Mouse (Mus musculus) midbrain, embryonic 13.5 days (tissue): ENCODE data around the gene Diexf. TPM values are rescaled to one million over a fixed set of nuclear protein-coding genes. Genes with fewer than 3 reads are reported as not detected.

Source experiments
- ATAC-seq: fragments of 200-750 bp; cut with Nextera tagmentation; 2 replicates; pipeline ENCODE4 v1.8.0; 2017; ENCODE audit warnings: mild to moderate bottlenecking, moderate TSS enrichment, moderate library complexity
- H3K27ac ChIP-seq: fragments of 300-500 bp; sonication (generic); 2 replicates; pipeline ENCODE4 v1.5.1; 2015; ENCODE audit warnings: inconsistent platforms, mild to moderate bottlenecking, moderate library complexity
- H3K27me3 ChIP-seq: fragments of 300-500 bp; sonication (generic); 2 replicates; pipeline ENCODE4 v1.6.1; 2015; ENCODE audit warnings: mild to moderate bottlenecking, inconsistent platforms
- H3K36me3 ChIP-seq: fragments of 300-500 bp; sonication (generic); 2 replicates; pipeline ENCODE4 v1.6.1; 2015; ENCODE audit warnings: mild to moderate bottlenecking, inconsistent platforms
- H3K4me1 ChIP-seq: fragments of 300-500 bp; sonication (generic); replicated peaks from 2 replicates; pipeline ENCODE4 v1.6.1; 2015; ENCODE audit warnings: inconsistent platforms
- H3K4me2 ChIP-seq: fragments of 300-500 bp; sonication (generic); replicated peaks from 2 replicates; pipeline ENCODE4 v1.6.1; 2015; ENCODE audit warnings: moderate library complexity, mild to moderate bottlenecking, inconsistent platforms
- H3K4me3 ChIP-seq: fragments of 300-500 bp; sonication (generic); replicated peaks from 2 replicates; pipeline ENCODE4 v1.5.1; 2015; ENCODE audit warnings: mild to moderate bottlenecking, inconsistent platforms
- H3K9ac ChIP-seq: fragments of 300-500 bp; sonication (generic); replicated peaks from 2 replicates; pipeline ENCODE4 v1.6.1; 2015; ENCODE audit warnings: mild to moderate bottlenecking, inconsistent platforms
- H3K9me3 ChIP-seq: fragments of 300-500 bp; sonication (generic); 2 replicates; pipeline ENCODE4 v1.6.1; 2016; ENCODE audit warnings: mild to moderate bottlenecking, inconsistent platforms
- WGBS: fragments of 180-500 bp; shearing (Covaris S2); methylation state at CpG from one replicate; pipeline ENCODE4 v1.1.7; 2015; 5-methylcytosine and 5-hydroxymethylcytosine counted together
- polyA plus RNA-seq: library from polyadenylated mRNA; unstranded; fragments of >200 nt; fragmentation: Nextera tagmentation; extraction: Ambion mirVana; gene quantifications from 2 replicates; pipeline ENCODE4 v1.2.1, GENCODE M21; 2015

Diexf gene
- polyA plus RNA-seq: 8.7 and 10.2 TPM in 2 replicates

DNA sequence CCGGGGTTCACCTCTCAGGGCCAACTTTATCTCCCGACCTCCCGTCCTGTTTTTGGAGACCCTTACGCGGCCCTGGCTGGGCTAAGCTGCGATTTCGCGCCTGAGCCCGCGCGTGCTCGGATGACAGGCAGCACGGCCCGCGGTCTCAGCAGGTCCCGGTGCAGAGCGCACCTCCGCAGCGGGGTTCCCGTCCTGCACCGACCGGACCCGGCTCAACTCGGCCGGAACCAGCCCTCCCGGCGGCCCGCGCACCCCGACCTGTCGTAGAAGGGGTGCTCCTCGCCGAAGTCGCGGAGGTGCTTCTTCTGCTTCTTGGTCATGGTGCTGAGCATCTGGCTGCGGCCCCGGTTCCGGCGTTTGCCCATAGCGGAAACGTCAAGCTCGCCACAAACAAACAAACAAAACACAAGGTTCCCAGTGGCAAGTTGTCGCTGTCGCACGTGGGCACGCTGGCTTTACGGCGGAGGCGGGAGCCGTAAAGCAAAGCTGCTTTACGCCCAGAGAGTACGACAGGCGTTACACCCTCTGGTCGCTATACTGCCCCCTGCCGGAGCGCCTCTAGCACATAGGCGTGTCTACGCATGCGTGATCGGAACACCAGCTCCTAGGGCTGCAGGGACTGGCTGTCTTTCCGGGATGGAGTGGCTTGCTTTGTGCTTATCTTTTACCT is at the start of gene Diexf:
TSS of gene Diexf (minus strand) at position 487 of the 670 bp plus-strand sequence.
- peak within 1 kb of the TSS; percentile 99 for H3K4me3 ChIP-seq
- H3K36me3 ChIP-seq: peaks cover 20% of the 10 kb centered on the region
- ATAC-seq: peak; percentile 95
- WGBS: under 1% methylated on average over 61 of the region's 61 CpGs
- no peaks in the 10 kb centered on the region for H3K27me3 ChIP-seq
- H3K4me1 ChIP-seq: peaks cover 15% of the 10 kb centered on the region
- peak within 1 kb of the TSS; percentile 78 for H3K27ac ChIP-seq
- no peaks in the 10 kb centered on the region for H3K9me3 ChIP-seq
- peak within 1 kb of the TSS; percentile 66 for H3K4me2 ChIP-seq
- peak within 1 kb of the TSS; percentile 88 for H3K9ac ChIP-seq

DNA sequence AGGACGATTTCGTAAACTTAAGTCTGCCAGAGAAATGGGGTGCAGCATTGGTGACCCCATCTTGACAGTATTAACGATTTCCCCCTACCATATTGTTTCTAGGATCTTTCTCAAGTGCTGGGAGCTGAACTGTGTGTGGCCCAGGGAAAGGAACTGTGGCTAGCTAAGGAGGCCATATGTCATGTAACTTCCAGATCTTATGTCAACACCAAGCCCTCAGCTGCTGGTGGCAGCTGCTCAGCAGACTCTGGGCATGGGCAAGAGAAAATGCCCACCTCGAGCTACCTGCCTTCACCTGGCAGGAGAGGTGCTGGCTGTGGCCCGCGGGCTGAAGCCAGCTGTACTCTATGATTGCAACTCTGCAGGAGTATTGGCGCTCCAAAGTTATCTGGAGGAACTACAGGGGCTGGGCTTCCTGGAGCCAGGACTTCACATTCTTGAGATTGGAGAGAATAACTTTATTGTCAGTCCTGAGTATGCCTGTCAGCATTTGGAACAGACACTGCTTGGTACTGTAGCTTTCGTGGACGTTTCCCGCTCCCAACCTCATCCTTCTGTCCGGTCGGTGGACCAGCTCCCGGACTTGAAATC is 44.2 kb upstream of the Diexf start:
- Histone ChIP-seq H3K4me3 (peak overlapping the region; percentile 83), H3K36me3 (no peaks in the 10 kb centered on the region), H3K9ac (peak overlapping the region; percentile 78), H3K9me3 (no peaks in the 10 kb centered on the region), H3K27ac (no peak overlapping the region; the same call in 1 of the 2 replicates), H3K27me3 (no peaks in the 10 kb centered on the region), H3K4me2 (peak overlapping the region; percentile 66), H3K4me1 (peaks cover 45% of the 10 kb centered on the region)
- 94% methylated on average over 13 of the region's 13 CpGs for WGBS
- ATAC-seq: no peak

DNA sequence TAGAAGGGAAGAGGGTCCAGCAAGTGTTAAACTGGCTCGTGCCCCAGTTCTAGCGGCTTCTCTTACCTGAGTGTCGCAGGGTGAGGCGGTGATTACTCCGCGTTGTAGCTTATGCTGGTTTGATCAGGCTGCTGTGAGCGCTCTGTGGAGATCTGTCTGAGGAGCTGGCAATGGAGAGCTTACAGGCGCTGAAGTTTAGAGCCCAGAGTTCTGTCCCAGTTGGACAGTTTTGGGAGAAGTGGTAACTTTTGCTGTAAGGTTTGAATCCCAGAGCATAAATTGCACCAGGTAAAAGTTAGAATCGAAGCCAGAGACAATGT is 43.7 kb upstream of the Diexf start:
- peak overlapping the region; percentile 66 for H3K4me2 ChIP-seq
- 23% methylated on average over 9 of the region's 9 CpGs for WGBS
- no peaks in the 10 kb centered on the region for H3K9me3 ChIP-seq
- ATAC-seq: no peak
- H3K4me1 ChIP-seq: peaks cover 45% of the 10 kb centered on the region
- peak overlapping the region; percentile 78 for H3K9ac ChIP-seq
- H3K27ac ChIP-seq: peak overlapping the region; percentile 83
- no peaks in the 10 kb centered on the region for H3K27me3 ChIP-seq
- no peaks in the 10 kb centered on the region for H3K36me3 ChIP-seq
- H3K4me3 ChIP-seq: peak overlapping the region; percentile 83

DNA sequence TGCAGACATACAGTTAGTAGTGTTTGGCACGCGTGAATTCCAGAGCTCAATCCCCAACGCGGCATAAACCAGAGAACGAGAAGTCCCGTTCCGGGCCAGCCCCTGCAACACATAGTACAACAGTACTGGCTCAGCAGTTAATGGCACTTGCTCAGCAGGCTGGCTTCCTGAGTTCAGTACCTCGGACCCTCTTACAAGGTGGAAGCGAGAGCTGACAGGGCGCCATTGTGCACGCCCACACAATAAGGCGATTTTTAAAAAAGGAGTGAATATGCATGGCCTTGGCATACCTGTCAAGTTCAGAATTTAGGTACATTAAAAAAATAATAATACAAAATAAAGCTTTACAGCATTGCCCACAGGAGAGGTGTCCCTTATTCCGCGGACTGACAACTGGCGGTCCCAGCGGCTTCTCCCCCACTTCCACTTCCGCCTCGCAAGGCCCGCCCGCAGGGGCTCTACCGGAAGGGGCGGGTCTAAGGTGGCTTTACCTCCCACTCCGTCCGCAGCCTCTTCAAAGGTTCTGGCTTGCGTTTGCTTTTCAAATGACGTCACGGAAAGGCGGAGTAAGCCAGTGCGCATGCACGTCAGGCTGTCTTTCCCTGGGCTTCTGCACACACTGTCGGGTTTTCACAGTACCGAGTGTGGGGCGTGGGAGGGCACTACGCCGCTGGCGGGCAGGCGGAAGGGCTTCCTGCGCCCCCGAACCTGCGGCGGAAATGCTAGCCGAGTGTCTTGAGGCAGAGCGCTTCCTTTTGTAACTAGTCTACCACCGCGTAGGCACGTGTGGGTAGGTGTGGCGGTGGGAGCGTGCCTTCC is 43.1 kb upstream of the Diexf start:
- Histone ChIP-seq H3K4me2 (peak overlapping the region; percentile 66), H3K27me3 (no peaks in the 10 kb centered on the region), H3K4me3 (peak overlapping the region; percentile 83), H3K9me3 (no peaks in the 10 kb centered on the region), H3K9ac (peak overlapping the region; percentile 87), H3K4me1 (peaks cover 45% of the 10 kb centered on the region), H3K36me3 (no peaks in the 10 kb centered on the region), H3K27ac (peak overlapping the region; percentile 83)
- 2% methylated on average over 48 of the region's 48 CpGs for WGBS
- peak; percentile 99 for ATAC-seq

DNA sequence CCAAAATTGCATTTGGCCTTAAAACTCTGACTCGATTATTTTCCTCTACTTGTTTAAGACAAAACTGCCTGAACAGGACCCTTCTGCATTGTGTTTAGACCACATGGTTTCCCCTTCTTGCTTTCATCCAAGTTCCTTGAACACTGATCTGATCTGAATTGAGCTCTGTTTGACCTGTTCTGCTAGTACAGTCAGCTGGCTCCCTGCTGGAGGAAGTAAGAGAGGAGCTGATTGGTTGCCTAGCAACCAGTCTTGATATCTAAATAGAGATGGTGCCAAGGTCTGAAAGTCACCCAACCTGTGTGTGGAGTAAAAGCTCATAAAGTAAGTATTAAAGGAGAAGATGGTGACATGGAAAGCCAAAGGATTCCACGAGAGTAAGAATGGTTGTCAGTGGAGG is 39.8 kb upstream of the Diexf start:
- WGBS: 74% methylated on average over 2 of the region's 2 CpGs
- ATAC-seq: no peak
- Histone ChIP-seq H3K27ac (no peak overlapping the region), H3K4me1 (peaks cover 31% of the 10 kb centered on the region), H3K4me2 (no peak overlapping the region), H3K36me3 (no peaks in the 10 kb centered on the region), H3K4me3 (no peak overlapping the region), H3K9ac (no peak overlapping the region), H3K9me3 (no peaks in the 10 kb centered on the region), H3K27me3 (no peaks in the 10 kb centered on the region)

DNA sequence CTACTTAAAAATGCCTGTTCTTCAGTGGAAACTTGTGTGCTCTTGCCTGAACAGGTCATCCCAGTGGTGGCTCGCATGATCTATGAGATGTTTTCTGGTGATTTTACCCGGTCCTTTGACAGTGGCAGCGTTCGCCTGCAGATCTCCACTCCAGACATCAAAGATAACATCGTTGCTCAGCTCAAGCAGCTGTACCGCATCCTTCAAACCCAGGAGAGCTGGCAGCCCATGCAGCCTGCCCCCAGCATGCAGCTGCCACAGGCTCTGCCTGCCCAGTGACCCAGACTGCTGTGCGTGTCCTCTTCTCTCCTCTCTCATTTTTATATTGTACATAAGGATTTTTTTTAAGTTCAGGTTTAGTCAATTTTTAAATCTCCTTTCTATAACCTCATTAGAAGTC is 39.2 kb upstream of the Diexf start:
- no peak for ATAC-seq
- H3K27ac ChIP-seq: no peak overlapping the region
- WGBS: 92% methylated on average over 7 of the region's 7 CpGs

DNA sequence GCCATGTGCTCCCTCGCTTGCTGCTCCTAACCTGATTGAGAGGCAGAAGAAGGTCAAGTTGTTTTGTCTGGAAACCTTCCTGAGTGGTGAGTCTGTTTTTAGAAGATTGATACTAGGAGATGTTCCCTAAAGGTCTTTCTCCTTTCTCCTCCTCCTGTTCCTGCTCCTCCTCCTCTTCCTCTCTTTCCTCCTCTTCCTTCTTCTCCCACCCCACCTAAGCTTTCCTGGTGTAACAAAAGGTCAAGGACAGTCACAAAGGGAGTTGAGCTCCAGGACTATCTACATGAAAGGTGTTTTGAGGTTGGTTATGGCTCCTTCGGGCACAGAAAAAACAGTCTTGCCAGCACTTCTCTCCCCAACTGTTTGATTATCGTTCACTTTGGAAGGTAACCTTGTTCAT is 37.7 kb upstream of the Diexf start, which contains the start of gene A130010J15Rik:
TSS of gene A130010J15Rik (plus strand) at position 301 of the 400 bp plus-strand sequence.
- no peaks in the 10 kb centered on the region for H3K36me3 ChIP-seq
- no peak within 1 kb of the TSS for H3K4me2 ChIP-seq
- no peaks in the 10 kb centered on the region for H3K9me3 ChIP-seq
- WGBS: 91% methylated on average over 3 of the region's 3 CpGs
- no peaks in the 10 kb centered on the region for H3K27me3 ChIP-seq
- H3K4me3 ChIP-seq: no peak within 1 kb of the TSS
- no peak within 1 kb of the TSS for H3K9ac ChIP-seq
- peaks cover 19% of the 10 kb centered on the region for H3K4me1 ChIP-seq
- ATAC-seq: no peak
- H3K27ac ChIP-seq: no peak within 1 kb of the TSS

More for the DNA sequence above, 39.2 kb upstream of the Diexf start:
- Histone ChIP-seq H3K4me1 (peaks cover 24% of the 10 kb centered on the region), H3K36me3 (no peaks in the 10 kb centered on the region), H3K9ac (no peak overlapping the region), H3K4me2 (no peak overlapping the region), H3K9me3 (no peaks in the 10 kb centered on the region), H3K4me3 (no peak overlapping the region), H3K27me3 (no peaks in the 10 kb centered on the region)

DNA sequence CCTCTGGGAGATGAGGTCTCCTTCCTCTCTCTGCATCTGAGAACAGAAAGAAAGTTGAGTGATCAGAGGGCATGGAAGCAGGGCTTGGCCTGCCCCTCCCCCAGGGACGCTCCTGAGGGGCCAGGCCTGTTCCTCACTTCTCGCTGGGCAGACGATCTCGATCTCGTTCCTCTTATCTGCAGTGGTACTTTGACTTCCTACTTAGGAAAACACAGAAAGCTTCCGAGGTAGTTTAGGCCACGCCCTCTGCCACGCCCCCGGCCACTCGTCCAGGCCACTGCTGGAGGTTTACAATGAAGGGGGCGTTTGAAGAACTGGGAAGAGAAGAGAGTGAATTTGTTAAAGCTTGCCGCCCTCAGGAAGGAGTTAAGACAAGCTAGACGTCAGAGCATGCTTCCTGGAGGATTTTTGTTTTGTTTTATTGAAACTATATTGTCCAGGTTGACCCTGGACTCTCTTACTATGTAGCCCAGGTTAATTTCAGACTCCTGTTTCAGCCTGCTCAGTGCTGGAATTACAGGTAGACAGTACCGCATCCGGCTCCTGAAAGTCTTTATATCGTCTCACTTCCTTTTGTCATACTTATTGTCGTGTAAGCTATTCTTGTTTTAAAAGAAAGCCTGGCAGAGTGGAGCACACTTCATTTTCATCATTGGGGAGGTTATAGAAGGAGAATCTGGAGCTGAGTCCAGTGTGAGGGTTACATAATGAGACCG is 30.4 kb upstream of the Diexf start:
- no peak; the same call in 1 of the 2 replicates for ATAC-seq
- H3K4me2 ChIP-seq: peak overlapping the region; percentile 29
- H3K27ac ChIP-seq: no peak overlapping the region
- H3K9me3 ChIP-seq: no peaks in the 10 kb centered on the region
- no peaks in the 10 kb centered on the region for H3K36me3 ChIP-seq
- H3K27me3 ChIP-seq: peaks cover 2% of the 10 kb centered on the region
- WGBS: 16% methylated on average over 18 of the region's 18 CpGs
- H3K4me1 ChIP-seq: peaks cover 7% of the 10 kb centered on the region; the same call in 1 of the 2 replicates
- H3K4me3 ChIP-seq: no peak overlapping the region
- no peak overlapping the region for H3K9ac ChIP-seq

DNA sequence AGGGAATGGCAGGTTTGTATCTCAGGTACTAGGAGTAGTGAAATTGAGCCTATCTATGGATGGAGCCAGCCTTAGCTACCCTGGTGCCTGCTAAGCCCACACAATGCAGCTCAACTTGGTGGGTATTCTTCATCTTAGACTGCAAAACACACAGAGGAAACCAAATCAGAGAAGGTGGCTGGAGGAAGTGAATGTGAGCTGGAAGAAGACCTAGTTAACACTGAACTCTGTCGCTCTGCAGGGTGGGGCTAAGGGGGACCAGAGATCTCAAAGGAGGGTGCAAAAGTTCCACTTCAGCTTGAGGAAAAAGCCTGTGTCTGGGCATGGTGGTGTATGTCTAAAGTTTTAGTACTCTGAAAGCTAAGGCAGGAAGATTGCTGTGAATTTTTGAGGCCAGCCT is 29.5 kb upstream of the Diexf start:
- no peak for ATAC-seq
- WGBS: 44% methylated on average over 1 of the region's 1 CpGs
- Histone ChIP-seq H3K9ac (no peak overlapping the region), H3K36me3 (no peaks in the 10 kb centered on the region), H3K27me3 (peaks cover 11% of the 10 kb centered on the region), H3K9me3 (no peaks in the 10 kb centered on the region), H3K4me2 (no peak overlapping the region), H3K4me1 (peaks cover 7% of the 10 kb centered on the region; the same call in 1 of the 2 replicates), H3K4me3 (no peak overlapping the region), H3K27ac (no peak overlapping the region)

DNA sequence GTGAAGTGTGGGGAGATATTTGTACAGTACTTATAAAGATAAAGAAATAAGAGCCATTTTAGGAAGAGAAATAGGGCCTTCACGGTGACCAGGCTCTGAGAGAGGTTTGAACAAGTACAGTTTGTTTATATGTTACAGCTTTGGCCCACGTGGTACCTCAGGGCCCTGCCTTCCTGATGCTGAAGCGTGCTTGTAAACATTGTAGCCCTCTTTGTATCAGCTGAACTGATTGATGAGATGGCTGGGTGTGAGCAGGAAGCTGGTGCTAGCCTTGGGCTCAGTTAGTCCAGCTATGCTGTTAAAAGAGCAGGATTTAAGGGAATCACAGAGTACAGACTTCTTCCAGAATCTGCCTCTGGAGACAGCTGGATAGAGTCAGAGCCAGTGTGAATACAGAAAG is 29.1 kb upstream of the Diexf start:
- WGBS: 71% methylated on average over 3 of the region's 3 CpGs
- H3K9me3 ChIP-seq: no peaks in the 10 kb centered on the region
- H3K27me3 ChIP-seq: peaks cover 15% of the 10 kb centered on the region
- no peaks in the 10 kb centered on the region for H3K36me3 ChIP-seq
- no peak overlapping the region for H3K9ac ChIP-seq
- H3K4me3 ChIP-seq: no peak overlapping the region
- no peak overlapping the region for H3K4me2 ChIP-seq
- ATAC-seq: no peak
- H3K4me1 ChIP-seq: peaks cover 7% of the 10 kb centered on the region; the same call in 1 of the 2 replicates
- H3K27ac ChIP-seq: no peak overlapping the region

DNA sequence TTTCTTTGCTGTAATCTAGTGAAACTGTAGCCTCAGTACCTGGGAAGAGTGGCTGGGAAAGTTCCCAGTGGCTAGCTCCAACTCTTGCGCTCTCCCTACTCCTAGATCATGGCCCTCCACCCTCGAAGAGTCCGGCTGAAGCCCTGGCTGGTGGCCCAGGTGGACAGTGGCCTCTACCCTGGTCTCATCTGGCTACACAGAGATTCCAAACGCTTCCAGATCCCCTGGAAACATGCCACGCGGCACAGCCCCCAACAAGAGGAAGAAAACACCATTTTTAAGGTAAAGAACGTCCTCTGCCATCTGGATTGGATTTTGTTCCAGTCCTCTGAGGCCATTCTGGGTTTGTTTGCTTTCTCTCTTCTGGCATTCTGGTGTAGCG is 27.0 kb upstream of the Diexf start:
- Histone ChIP-seq H3K9me3 (no peaks in the 10 kb centered on the region), H3K4me3 (no peak overlapping the region), H3K27ac (no peak overlapping the region), H3K36me3 (no peaks in the 10 kb centered on the region), H3K4me2 (no peak overlapping the region), H3K27me3 (peaks cover 36% of the 10 kb centered on the region), H3K9ac (no peak overlapping the region), H3K4me1 (peaks cover 15% of the 10 kb centered on the region)
- no peak for ATAC-seq
- 82% methylated on average over 8 of the region's 8 CpGs for WGBS
